24 mouse cellular contexts compared by ENCODE assay signal in genomic region chr10:111581847-111582246, GRCm38 (mm10).
A peak's percentile ranks its signal among the peaks of the same experiment; 100 is the strongest.
DNase-seq lines count a peak whose midpoint lies in the region; ATAC-seq and TF ChIP-seq lines count a peak whose summit lies in the region.
"Had no signal": no experiment of that assay in that cellular context is flagged by ENCODE, and none has a peak within 500 bp of the region (broad histone marks: within the 10 kb centered on the region; RNA-seq: fewer than 3 reads in every experiment).

No protein-coding gene starts in this region.

- no peak overlapping the region for H3K4me3 ChIP-seq in heart, embryonic 13.5 days
- no peak overlapping the region for H3K4me3 ChIP-seq in liver, embryonic 16.5 days (ENCODE audit: low read depth, low read length)
- no peak overlapping the region for H3K4me3 ChIP-seq in MEL (ENCODE audit: control insufficient read depth in 1 of 2, insufficient read depth in 1 of 2, low read depth in 2 of 2, low read length in 2 of 2)
- H3K4me3 ChIP-seq: embryonic facial prominence, embryonic 13.5 days; embryonic facial prominence, embryonic 15.5 days; erythroblast, embryonic 14.5 days; forebrain, embryonic 10.5 days; forebrain, embryonic 12.5 days had no signal

- no peaks in the 10 kb centered on the region for H3K79me2 ChIP-seq in MEL (ENCODE audit: control insufficient read depth, insufficient read depth, low read length, poor library complexity)

- no peak for TF ChIP-seq POLR2A in MEL (IDR thresholded peaks at IDR 0.05; ENCODE audit: control insufficient read depth in 1 of 2, insufficient read depth in 1 of 2, low read depth in 1 of 2, low read length in 2 of 2, poor library complexity in 1 of 2)

- ATAC-seq in heart, embryonic 13.5 days (ENCODE audit: extremely low read depth, insufficient number of reproducible peaks, low FRiP score, low TSS enrichment), result no peak
- peak; percentile 22; the same call in 1 of the 2 replicates for ATAC-seq in liver, embryonic 16.5 days (ENCODE audit: low read depth)
- ATAC-seq: activated CD4-positive, CD25-positive, alpha-beta regulatory T cell, adult 4 months; forebrain, embryonic 14.5 days; forebrain, embryonic 16.5 days; Patski had no signal

- no peaks in the 10 kb centered on the region for H3K27me3 ChIP-seq in heart, embryonic 13.5 days (replicated peaks)
- H3K27me3 ChIP-seq in liver, embryonic 16.5 days (ENCODE audit: control insufficient read depth, insufficient read depth, low read depth, low read length), result no peaks in the 10 kb centered on the region
- no peaks in the 10 kb centered on the region for H3K27me3 ChIP-seq in MEL (ENCODE audit: control insufficient read depth in 1 of 2, insufficient read depth in 2 of 2, low read length in 2 of 2)
- H3K27me3 ChIP-seq: embryonic facial prominence, embryonic 13.5 days; embryonic facial prominence, embryonic 15.5 days; forebrain, embryonic 12.5 days; Patski had no signal

- TF ChIP-seq RAD21 in MEL (IDR thresholded peaks at IDR 0.05; ENCODE audit: low read depth, low read length), result no peak

- TF ChIP-seq CTCF in MEL (IDR thresholded peaks at IDR 0.05 in 2 of 3, conservative IDR thresholded peaks at IDR 0.05 in 1 of 3; ENCODE audit: control insufficient read depth in 1 of 3, insufficient read depth in 1 of 3, low read depth in 2 of 3, low read length in 3 of 3, poor library complexity in 1 of 3, severe bottlenecking in 1 of 3), result no peak

- TF ChIP-seq EP300 in MEL (IDR thresholded peaks at IDR 0.05; ENCODE audit: low read depth in 1 of 2, low read length in 2 of 2), result 0 out of 4 replicates have a peak, but pooled peaks of 1 of the 2 experiments have one; percentile 7

- no peaks in the 10 kb centered on the region for H3K9me3 ChIP-seq in heart, embryonic 13.5 days
- H3K9me3 ChIP-seq in liver, embryonic 16.5 days (replicated peaks; ENCODE audit: control insufficient read depth, low read length), result no peaks in the 10 kb centered on the region
- no peaks in the 10 kb centered on the region for H3K9me3 ChIP-seq in MEL (replicated peaks; ENCODE audit: insufficient read depth, low read length)
- H3K9me3 ChIP-seq: embryonic facial prominence, embryonic 13.5 days; embryonic facial prominence, embryonic 15.5 days; forebrain, embryonic 10.5 days; forebrain, embryonic 12.5 days had no signal

- H3K36me3 ChIP-seq in heart, embryonic 13.5 days, result no peaks in the 10 kb centered on the region
- no peaks in the 10 kb centered on the region for H3K36me3 ChIP-seq in liver, embryonic 16.5 days (ENCODE audit: control insufficient read depth, insufficient read depth)
- H3K36me3 ChIP-seq in MEL (ENCODE audit: control insufficient read depth in 1 of 2, insufficient read depth in 2 of 2, low read length in 2 of 2), result peaks cover 0 to 47% of the 10 kb centered on the region in 2 experiments; a peak in 2 of 4 replicates
- H3K36me3 ChIP-seq: embryonic facial prominence, embryonic 13.5 days; embryonic facial prominence, embryonic 15.5 days; forebrain, embryonic 10.5 days; forebrain, embryonic 12.5 days had no signal

- peaks cover 54% of the 10 kb centered on the region for H3K4me1 ChIP-seq in heart, embryonic 13.5 days
- H3K4me1 ChIP-seq in liver, embryonic 16.5 days (ENCODE audit: control insufficient read depth, low read depth, low read length), result peaks cover 28% of the 10 kb centered on the region
- peaks cover 20 to 41% of the 10 kb centered on the region in 2 experiments for H3K4me1 ChIP-seq in MEL (ENCODE audit: control insufficient read depth in 1 of 2, insufficient read depth in 2 of 2, low read length in 2 of 2)
- H3K4me1 ChIP-seq: embryonic facial prominence, embryonic 13.5 days; embryonic facial prominence, embryonic 15.5 days; forebrain, embryonic 12.5 days had no signal

- DNase-seq in heart, adult 11 months, result peak; percentile 71
- DNase-seq in heart, postnatal 14 days, result no peak
- DNase-seq in heart, adult 9 months (ENCODE audit: low spot score in 2 of 2), result no peak
- no peak for DNase-seq in liver
- no peak for DNase-seq in MEL (ENCODE audit: low read depth, low spot score)
- no peak for DNase-seq in cerebellum, adult 9-10 months
- DNase-seq: adrenal gland, postnatal 14 days; adrenal gland, postnatal 36 days; cerebellum, adult 11-12 months; cerebellum, adult 2 months; cerebellum, adult 9-11 months; cerebellum, postnatal 14 days; cerebellum, postnatal 36 days had no signal

- H3K4me2 ChIP-seq in heart, embryonic 13.5 days, result no peak overlapping the region
- no peak overlapping the region for H3K4me2 ChIP-seq in liver, embryonic 16.5 days (ENCODE audit: low read depth, low read length)
- H3K4me2 ChIP-seq: embryonic facial prominence, embryonic 13.5 days; embryonic facial prominence, embryonic 15.5 days; forebrain, embryonic 12.5 days had no signal

- 85% methylated on average over 3 of the region's 3 CpGs for WGBS in heart, embryonic 13.5 days
- 64% methylated on average over 3 of the region's 3 CpGs for WGBS in liver, embryonic 16.5 days (ENCODE audit: insufficient replicate concordance)

- intact Hi-C loops in heart, postnatal 14 days (cut with DNase I), result no loop called here

- peak overlapping the region; percentile 79; the same call in 1 of the 2 replicates for H3K27ac ChIP-seq in heart, embryonic 13.5 days (replicated peaks)
- H3K27ac ChIP-seq in liver, embryonic 16.5 days (ENCODE audit: low read length), result no peak overlapping the region
- peak overlapping the region; percentile 85; the same call in 1 of the 2 replicates for H3K27ac ChIP-seq in MEL (ENCODE audit: control insufficient read depth, low read depth, low read length)
- H3K27ac ChIP-seq: embryonic facial prominence, embryonic 13.5 days; embryonic facial prominence, embryonic 15.5 days; forebrain, embryonic 10.5 days; forebrain, embryonic 12.5 days had no signal

- no peak overlapping the region for H3K9ac ChIP-seq in heart, embryonic 13.5 days
- no peak overlapping the region for H3K9ac ChIP-seq in liver, embryonic 16.5 days (ENCODE audit: low read depth, low read length)
- H3K9ac ChIP-seq in MEL (ENCODE audit: control insufficient read depth, low read depth, low read length, poor library complexity, severe bottlenecking), result no peak overlapping the region
- H3K9ac ChIP-seq: embryonic facial prominence, embryonic 13.5 days; embryonic facial prominence, embryonic 15.5 days; forebrain, embryonic 12.5 days had no signal

TF ChIP-seq in MEL, 35 proteins besides CTCF, POLR2A, EP300 and RAD21:
- no peak for TF ChIP-seq NRF1 (IDR thresholded peaks at IDR 0.05; ENCODE audit: insufficient read depth, low read depth, low read length, poor library complexity, severe bottlenecking)
- no peak for TF ChIP-seq MXI1 (IDR thresholded peaks at IDR 0.05; ENCODE audit: low read depth, low read length)
- TF ChIP-seq ZNF384 (IDR thresholded peaks at IDR 0.05; ENCODE audit: low read depth, low read length), result no peak
- no peak for TF ChIP-seq POLR2AphosphoS2 (IDR thresholded peaks at IDR 0.05; ENCODE audit: low read length)
- no peak for TF ChIP-seq USF1 (IDR thresholded peaks at IDR 0.05; ENCODE audit: low read depth, low read length)
- no peak for TF ChIP-seq ELF1 (IDR thresholded peaks at IDR 0.05; ENCODE audit: low read depth, low read length)
- TF ChIP-seq ZMIZ1 (IDR thresholded peaks at IDR 0.05; ENCODE audit: low read depth, low read length), result no peak
- no peak for TF ChIP-seq UBTF (IDR thresholded peaks at IDR 0.05; ENCODE audit: borderline replicate concordance, insufficient read depth, low read depth, low read length)
- no peak for TF ChIP-seq HCFC1 (IDR thresholded peaks at IDR 0.05; ENCODE audit: low read depth, low read length)
- no peak for TF ChIP-seq SIN3A (IDR thresholded peaks at IDR 0.05; ENCODE audit: low read length)
- TF ChIP-seq RCOR1 (IDR thresholded peaks at IDR 0.05; ENCODE audit: low read depth, low read length), result no peak
- no peak for TF ChIP-seq E2F4 (IDR thresholded peaks at IDR 0.05; ENCODE audit: borderline replicate concordance, low read depth, low read length)
- no peak for TF ChIP-seq BHLHE40 (IDR thresholded peaks at IDR 0.05; ENCODE audit: borderline replicate concordance, low read depth, low read length)
- no peak for TF ChIP-seq SMC3 (IDR thresholded peaks at IDR 0.05; ENCODE audit: low read depth, low read length)
- TF ChIP-seq ETS1 (IDR thresholded peaks at IDR 0.05; ENCODE audit: low read depth, low read length), result no peak
